Mouse (Mus musculus) left cerebral cortex, adult 8-10 months (tissue): ENCODE results near the gene Dnal4. TPM values are rescaled to one million over a fixed set of nuclear protein-coding genes. Genes with fewer than 3 reads are reported as not detected.
A peak's percentile ranks its signal among the peaks of the same experiment; 100 is the strongest.

Source experiments
- DNase-seq, 2 experiments: peaks; one replicate each; pipeline ENCODE4 v3.0.0; 2022; ENCODE audit warnings: low spot score in 2 of 2
- total RNA-seq, 4 experiments: library from RNA; stranded (reverse); gene quantifications; 2 replicates each; pipeline ENCODE4 v1.2.4; 2022

The Dnal4 gene
- total RNA-seq, 4 experiments from 2014 or later, result 49.3 to 56.8 (median 52.9) TPM

GRCm38 (mm10) chr15:79801646-79802045 lies 24.0 kb upstream of the Dnal4 start:
- DNase-seq, result no peak

- no peak for DNase-seq
Measured at GRCm38 (mm10) chr15:79800701-79801100, 23.1 kb upstream of the Dnal4 start.

- peak in 1 of 2 experiments; percentile 79 for DNase-seq
Measured at GRCm38 (mm10) chr15:79798591-79798990, 20.9 kb upstream of the Dnal4 start.

- no peak for DNase-seq
Measured at GRCm38 (mm10) chr15:79797680-79798079, 20.0 kb upstream of the Dnal4 start.

GRCm38 (mm10) chr15:79797096-79797495 lies 19.4 kb upstream of the Dnal4 start:
- DNase-seq, result no peak

GRCm38 (mm10) chr15:79796256-79796655 lies 18.6 kb upstream of the Dnal4 start:
- peak in 1 of 2 experiments; percentile 83 for DNase-seq

GRCm38 (mm10) chr15:79794173-79794572 lies 16.5 kb upstream of the Dnal4 start:
- DNase-seq, result no peak

- DNase-seq, result no peak
Measured at GRCm38 (mm10) chr15:79793076-79793475, 15.4 kb upstream of the Dnal4 start.

- no peak for DNase-seq
Measured at GRCm38 (mm10) chr15:79792455-79792854, 14.8 kb upstream of the Dnal4 start.

GRCm38 (mm10) chr15:79791502-79791901 lies 13.9 kb upstream of the Dnal4 start:
- no peak for DNase-seq

GRCm38 (mm10) chr15:79790905-79791304 lies 13.3 kb upstream of the Dnal4 start:
- no peak for DNase-seq

GRCm38 (mm10) chr15:79790111-79790510 lies 12.5 kb upstream of the Dnal4 start:
- no peak for DNase-seq

GRCm38 (mm10) chr15:79787815-79788214 lies 10.2 kb upstream of the Dnal4 start:
- DNase-seq, result no peak

- DNase-seq, result no peak
Measured at GRCm38 (mm10) chr15:79785056-79785455, 7.4 kb upstream of the Dnal4 start.

GRCm38 (mm10) chr15:79775662-79776061 lies 2.0 kb downstream of the Dnal4 start:
- peak in 1 of 2 experiments; percentile 61 for DNase-seq

GRCm38 (mm10) chr15:79774117-79775027 lies 3.3 kb downstream of the Dnal4 start:
- DNase-seq, result peak; percentile 87 to 97

GRCm38 (mm10) chr15:79770629-79771240 lies 6.9 kb downstream of the Dnal4 start:
- DNase-seq, result peak in 1 of 2 experiments; percentile 82

GRCm38 (mm10) chr15:79768302-79768701 lies 9.3 kb downstream of the Dnal4 start:
- no peak for DNase-seq

- no peak for DNase-seq
Measured at GRCm38 (mm10) chr15:79767327-79767961, 10.2 kb downstream of the Dnal4 start.

- peak in 1 of 2 experiments; percentile 72 for DNase-seq
Measured at GRCm38 (mm10) chr15:79766586-79767071, 11.0 kb downstream of the Dnal4 start.

- no peak for DNase-seq
Measured at GRCm38 (mm10) chr15:79766168-79766567, 11.5 kb downstream of the Dnal4 start.

- no peak for DNase-seq
Measured at GRCm38 (mm10) chr15:79765361-79765760, 12.3 kb downstream of the Dnal4 start.
